ENCODE assay signal across 13 mouse cellular contexts in the genomic region with DNA sequence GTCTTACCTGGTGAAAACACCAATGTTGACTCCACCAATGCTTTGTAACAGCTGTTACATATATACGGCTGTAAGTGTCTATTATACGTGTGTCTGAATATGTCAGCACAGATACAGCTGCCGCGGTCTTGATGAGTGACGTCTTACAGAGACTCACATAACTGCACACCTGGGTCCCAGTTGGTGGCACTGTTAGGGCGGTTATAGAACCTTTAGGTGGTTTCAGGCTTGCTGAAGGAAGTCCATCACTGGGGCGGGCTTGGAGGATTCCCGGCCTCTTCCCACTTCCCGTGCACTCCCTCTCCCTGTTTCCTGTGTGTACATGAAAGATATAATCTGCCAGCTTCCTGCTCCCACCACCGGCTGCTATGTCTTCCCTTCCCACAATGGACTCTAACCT.
"Had no signal": no experiment of that assay in that cellular context is flagged by ENCODE, and none has a peak within 500 bp of the region (broad histone marks: within the 10 kb centered on the region; RNA-seq: fewer than 3 reads in every experiment).

No protein-coding gene starts in this region.

- H3K4me2 ChIP-seq: limb, embryonic 13.5 days; lung, embryonic 15.5 days; neural tube, embryonic 15.5 days had no signal

- H3K4me1 ChIP-seq: limb, embryonic 13.5 days; lung, embryonic 15.5 days; midbrain, embryonic 10.5 days; neural tube, embryonic 15.5 days had no signal

- H3K27ac ChIP-seq: limb, embryonic 13.5 days; lung, embryonic 15.5 days; midbrain, embryonic 10.5 days; neural tube, embryonic 15.5 days had no signal

- H3K9ac ChIP-seq: limb, embryonic 13.5 days; lung, embryonic 15.5 days; neural tube, embryonic 15.5 days had no signal

- H3K27me3 ChIP-seq: limb, embryonic 13.5 days; lung, embryonic 15.5 days; neural tube, embryonic 15.5 days had no signal

- H3K4me3 ChIP-seq: limb, embryonic 13.5 days; lung, embryonic 15.5 days; midbrain, embryonic 10.5 days; myocyte; neural tube, embryonic 15.5 days had no signal

- DNase-seq: kidney, adult 18-20 months; kidney, postnatal 10 days; left cerebral cortex, postnatal 4 days; midbrain, embryonic 14.5 days; right cerebral cortex, adult 18-20 months; right cerebral cortex, postnatal 4 days; spleen, adult 18-20 months; thymus, adult 2 months had no signal

- H3K9me3 ChIP-seq: lung, embryonic 15.5 days; neural tube, embryonic 15.5 days had no signal
